Mouse (Mus musculus) cerebellum, adult 11-12 months (tissue): ENCODE measurements around the gene Snrpn.
"Not testable (repeated sequence)": the region's sequence is repeated elsewhere in the genome, so short reads cannot be mapped to it uniquely, and the experiment has no call there.

Experiments used
- DNase-seq: peaks from one replicate; pipeline ENCODE4 v3.0.0; 2022

Snrpn gene

DNA sequence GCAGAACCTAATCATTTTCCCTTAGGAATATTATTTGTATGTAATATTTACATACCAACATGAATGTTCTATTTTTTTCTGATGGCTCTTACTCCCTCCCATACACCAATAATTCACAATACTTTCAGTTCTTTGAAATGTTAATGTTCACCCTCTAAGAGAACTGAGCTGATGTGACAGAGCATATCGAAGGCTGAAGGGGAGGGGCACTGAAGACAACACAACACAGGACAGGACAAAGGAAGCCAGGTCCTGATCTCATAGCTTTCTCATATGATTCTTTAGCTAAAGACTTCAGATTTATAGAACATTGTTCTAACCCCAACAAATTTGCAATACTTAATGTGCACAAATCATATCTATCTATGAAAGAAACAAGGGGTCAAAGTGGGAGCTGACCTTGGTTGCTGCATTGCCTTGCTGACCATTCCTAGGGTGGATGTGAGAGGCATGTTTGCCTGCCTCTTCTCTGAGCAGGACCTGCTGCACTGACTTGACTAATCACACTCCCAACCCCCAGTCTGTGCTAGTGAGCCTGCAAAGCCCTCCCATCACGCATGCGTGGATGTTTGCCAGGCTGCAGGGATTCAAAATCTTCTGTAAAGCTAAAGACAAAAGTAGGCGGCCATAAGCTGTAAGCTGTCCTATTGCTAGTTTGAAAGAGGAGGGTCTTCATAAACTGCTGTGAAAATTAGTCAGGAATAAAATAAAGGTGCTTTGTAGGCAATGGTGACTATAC, at the start of gene Snrpn:
Gene Snrpn (minus strand): TSS at position 478 of the 739 bp plus-strand sequence.
- DNase-seq, result no peak

DNA sequence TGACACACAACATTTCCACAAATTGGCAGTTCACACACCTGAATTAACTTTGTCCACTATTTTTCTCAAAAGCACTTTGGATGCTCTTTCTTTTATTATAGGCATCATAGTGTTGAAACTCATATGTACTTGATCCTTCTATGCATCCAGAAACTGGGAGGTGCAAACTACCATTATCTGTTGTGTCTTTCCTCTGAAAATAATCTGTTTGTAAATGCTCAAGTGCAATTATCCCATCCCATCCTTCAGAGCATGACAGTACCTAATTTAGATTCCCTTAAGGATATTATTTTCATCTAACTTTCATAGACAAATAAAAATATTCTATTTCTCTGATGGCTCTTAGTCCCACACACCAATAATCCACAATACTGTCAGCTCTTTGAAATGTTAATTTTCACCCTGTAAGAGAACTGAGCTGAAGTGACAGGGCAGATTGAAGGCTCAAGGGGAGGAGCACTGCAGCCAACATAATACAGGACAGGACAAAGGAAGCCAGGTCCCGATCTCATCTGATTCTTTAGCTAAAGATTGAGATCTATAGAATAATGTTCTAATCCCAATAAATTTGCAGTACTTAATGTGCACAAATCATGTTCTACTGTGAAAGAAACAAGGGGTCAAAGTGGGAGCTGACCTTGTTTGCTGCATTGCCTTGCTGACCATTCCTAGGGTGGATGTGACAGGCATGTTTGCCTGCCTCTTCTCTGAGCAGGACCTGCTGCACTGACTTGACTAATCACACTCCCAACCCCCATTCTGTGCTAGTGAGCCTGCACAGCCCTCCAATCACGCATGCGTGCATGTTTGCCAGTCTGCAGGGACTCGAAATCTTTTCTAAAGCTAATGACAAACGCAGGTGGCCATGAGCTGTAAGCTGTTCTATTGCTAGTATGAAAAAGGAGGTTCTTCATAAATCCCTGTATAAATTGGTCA, 30.5 kb upstream of the Snrpn start:
- peak; percentile 69 for DNase-seq

DNA sequence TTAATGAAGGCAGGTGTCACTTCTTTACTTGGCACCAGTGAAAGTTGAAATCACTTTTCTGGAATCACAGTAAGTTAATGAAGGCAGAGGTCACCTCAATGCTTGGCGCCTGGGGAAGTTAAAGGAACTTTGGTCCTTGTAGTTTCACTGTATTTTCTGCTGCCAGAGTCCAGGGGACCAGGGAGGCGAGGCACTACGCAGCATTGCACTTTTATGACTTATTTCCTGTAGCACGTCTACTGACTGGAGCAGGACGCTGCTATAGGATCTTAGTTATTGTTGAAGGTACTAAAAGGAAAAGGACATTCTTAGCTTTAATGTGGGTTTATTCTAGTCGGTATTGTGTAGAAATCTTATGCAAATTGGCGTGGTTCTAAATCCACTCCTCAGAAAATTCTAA, 14.7 kb downstream of the Snrpn start:
- no peak for DNase-seq

DNA sequence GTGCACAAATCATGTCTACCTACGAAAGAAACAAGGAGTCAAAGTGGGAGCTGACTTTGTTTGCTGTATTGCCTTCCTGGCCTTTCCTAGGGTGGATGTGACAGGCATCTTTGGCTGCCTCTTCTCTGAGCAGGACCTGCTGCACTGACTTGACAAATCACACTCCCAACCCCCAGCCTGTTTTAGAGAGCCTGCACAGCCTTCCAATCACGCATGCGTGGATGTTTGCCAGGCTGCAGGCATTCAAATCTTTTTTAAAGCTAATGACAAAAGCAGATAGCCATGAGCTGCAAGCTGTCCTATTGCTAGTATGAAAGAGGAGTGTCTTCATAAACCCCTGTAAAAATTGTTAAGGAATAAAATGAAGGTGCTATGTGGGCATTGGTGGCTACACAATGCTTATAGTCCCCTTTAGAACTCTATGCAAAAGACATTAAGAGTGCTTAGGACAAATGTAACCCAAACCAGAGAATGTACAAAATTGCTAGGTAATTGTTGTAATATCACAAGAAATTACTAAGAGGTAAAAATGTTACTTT, 16.9 kb downstream of the Snrpn start:
- not testable (repeated sequence) for DNase-seq

DNA sequence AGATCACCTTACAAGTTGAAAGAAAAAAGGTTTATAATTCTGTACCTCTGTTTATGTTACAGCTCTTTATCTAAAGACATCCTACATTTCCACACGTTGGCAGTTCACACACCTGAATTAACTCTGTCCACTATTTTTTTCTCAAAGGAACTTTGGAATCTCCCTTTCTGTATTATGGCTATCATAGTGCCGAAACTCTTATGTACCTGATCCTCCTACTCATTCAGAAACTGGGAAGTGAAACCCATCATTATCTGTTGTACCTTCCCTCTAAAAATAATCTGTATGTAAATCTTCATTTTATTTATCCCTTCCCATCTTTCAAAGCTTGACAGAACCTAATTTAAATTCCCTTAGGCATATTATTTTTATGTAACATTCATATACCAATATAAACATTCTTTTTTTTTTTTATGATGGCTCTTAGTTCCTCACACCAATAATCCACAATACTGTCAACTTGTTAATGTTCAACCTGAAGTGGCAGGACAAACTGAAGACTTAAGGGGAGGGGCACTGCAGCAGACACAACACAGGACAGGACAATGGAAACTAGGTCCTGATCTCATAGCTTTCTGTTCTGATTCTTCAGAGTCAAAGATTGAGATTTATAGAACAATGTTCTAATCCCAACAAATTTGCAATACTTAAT, 17.5 kb downstream of the Snrpn start:
- DNase-seq, result no peak

DNA sequence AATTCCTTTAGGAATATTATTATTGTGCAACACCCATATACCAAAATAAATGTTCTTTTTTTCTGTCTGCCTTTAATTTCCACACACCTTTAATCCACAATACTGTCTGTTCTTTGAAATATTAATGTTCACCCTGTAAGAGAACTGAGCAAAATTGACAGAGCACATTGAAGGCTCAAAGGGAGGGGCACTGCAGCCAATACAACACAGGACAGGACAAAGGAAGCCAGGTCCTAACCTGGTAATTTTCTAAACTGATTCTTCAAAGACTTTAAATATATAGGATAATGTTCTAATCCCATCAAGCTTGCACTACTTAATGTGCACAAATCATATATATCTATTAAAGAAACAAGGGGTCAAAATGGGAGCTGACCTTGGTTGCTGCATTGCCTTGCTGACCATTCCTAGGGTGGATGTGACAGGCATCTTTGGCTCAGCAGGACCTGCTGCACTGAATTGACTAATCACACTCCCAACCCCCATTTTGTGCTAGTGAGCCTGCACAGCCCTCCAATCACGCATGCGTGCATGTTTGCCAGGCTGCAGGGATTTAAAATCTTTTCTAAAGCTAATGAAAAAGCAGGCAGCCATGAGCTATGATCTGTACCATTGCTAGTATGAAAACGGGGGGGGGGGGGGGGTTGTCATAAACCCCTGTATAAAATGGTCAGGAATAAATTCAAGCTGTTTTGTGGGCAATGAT, 42.7 kb downstream of the Snrpn start:
- no peak for DNase-seq

DNA sequence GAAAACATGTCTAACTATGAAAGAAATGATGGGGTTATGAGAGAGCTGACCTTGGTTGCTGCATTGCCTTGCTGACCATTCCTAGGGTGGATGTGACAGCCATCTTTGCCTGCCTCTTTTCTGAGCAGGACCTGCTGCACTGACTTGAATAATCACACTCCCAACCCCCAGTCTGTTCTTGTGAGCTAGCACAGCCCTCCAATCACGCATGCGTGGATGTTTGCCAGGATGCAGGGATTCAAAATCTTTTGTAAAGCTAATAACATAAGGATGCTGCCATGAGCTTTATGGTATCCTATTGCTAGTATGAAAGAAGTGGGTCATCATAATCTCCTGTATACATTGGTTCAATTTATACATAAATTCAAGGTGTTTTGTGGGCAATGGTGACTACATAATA, 63.7 kb downstream of the Snrpn start:
- no peak for DNase-seq

DNA sequence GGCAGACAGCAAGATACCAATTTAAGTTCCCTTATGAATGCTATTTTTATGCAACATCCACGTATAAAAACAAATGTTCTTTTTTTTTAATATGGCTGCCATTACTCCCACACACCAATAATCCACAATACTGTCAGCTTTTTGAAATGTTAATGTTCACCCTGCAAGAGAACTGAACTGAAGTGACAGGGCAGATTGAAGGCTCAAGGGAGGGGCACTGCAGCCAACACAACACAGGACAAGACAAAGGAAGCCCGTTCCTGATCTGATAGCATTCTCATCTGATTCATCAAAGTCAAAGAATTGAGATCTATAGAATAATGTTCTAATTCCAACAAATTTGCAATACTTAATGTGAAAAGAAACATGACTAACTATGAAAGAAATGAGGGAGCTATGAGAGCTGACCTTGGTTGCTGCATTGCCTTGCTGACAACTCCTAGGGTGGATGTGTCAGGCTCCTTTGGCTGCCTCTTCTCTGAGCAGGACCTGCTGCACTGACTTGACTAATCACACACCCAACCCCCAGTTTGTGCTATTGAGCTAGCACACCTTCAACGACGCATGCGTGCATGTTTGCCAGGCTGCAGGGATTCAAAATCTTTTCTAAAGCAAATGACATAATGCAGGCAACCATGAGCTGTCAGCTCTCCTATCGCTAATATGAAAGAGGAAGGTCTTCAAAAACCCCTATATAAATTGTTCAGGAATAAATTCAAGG, 92.4 kb downstream of the Snrpn start:
- peak; percentile 75 for DNase-seq

DNA sequence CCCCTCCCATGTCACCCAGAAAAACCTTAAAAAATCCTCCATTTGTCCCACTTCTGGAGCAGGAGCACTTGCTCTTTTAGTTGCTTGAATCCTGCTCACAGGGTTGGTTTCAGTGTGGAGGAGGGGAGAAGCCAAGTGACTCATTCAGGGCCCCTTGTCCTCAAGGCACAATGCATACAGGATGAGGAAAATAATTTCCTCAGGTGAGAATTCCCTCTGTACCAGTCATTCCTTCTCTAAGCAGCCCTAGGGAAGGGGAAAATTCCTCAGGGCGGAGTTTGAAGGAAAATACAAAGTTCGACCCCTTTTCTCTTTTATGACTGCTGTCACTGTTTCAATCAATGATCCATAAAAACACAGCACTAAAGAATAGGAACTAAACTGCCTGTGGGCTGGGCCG, 126.8 kb downstream of the Snrpn start:
- no peak for DNase-seq

DNA sequence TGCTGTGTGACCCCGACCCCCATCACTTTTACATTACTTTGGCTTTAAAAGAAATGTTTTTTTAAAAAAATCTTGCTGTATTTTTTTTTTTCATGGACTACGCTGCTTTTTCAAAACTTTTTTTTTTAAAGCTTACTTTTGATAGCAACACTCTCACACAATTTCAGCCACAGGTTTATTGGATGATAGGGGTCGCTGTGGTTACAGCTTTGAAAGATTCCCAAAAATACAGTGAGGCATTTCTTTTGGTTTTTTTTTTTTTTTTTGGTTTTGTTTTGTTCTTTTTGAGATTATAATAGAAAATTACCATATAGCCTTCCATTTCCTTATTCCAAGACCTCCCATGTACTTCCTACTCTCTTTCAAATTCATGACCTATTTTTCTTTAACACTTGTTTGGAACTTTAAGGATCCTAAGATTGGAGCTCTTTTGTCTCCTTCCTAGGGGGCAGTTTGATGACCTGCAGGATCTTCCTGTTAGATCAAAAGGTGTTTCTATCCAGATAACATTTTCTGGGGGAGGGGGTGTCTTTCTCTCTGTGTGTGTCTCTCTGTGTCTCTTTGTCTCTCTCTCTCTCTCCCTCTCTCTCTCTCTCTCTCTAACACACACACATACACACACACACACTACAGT, 132.2 kb downstream of the Snrpn start:
- DNase-seq, result no peak

DNA sequence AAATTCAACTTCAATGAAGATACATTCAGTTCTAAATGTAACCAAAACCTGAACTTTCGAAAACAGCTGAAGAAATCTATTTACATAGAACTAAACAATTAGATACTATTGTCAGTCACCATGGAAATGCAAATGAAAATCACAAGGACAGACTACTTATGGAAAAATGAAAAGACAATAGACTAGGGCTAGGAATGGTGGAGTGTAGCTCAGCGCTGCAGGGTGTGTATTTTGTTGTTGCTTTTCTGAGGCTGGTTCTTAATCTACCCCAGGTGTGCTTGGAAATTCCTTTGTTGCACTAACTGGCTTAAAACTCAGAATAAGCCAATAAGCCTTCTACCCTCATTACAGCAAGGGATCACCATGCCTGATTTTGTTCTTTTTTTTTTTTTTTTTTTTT, 133.8 kb downstream of the Snrpn start:
- no peak for DNase-seq

DNA sequence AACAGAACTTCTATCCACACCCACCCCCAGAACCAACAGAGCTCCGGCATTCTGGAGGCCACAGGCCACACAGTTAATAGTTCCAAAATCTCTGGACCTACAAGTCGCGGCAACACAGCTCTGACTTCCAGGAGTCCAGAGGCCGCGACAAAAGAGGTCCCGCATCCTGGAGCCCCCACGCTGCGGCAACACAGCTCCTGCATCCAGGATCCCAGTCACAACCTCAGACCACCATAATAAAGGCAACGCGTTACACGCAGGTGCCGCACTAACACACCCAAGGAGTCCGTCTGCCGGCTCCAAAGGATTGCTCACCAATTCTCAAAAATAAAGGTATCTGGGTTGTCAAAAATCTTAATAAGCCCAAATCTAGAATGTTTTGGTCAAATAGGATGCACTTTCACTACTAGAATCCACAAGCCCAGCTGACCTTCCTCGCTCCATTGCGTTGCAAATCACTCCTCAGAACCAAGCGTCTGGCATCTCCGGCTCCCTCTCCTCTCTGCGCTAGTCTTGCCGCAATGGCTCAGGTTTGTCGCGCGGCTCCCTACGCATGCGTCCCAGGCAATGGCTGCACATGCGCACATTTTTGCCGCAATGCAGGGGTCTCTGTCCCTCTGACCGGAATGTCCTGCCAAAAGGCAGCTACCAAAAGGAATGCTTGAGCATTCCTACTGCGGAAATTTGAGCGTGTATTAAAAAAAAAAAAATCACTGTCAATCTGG, 135.3 kb downstream of the Snrpn start, which contains the start of the genes Snurf and Gm38393:
Gene Snurf (minus strand): TSS at position 444 of the 725 bp plus-strand sequence.
Gene Gm38393 (minus strand): TSS at position 459 of the 725 bp plus-strand sequence.
- peak; percentile 93 for DNase-seq

DNA sequence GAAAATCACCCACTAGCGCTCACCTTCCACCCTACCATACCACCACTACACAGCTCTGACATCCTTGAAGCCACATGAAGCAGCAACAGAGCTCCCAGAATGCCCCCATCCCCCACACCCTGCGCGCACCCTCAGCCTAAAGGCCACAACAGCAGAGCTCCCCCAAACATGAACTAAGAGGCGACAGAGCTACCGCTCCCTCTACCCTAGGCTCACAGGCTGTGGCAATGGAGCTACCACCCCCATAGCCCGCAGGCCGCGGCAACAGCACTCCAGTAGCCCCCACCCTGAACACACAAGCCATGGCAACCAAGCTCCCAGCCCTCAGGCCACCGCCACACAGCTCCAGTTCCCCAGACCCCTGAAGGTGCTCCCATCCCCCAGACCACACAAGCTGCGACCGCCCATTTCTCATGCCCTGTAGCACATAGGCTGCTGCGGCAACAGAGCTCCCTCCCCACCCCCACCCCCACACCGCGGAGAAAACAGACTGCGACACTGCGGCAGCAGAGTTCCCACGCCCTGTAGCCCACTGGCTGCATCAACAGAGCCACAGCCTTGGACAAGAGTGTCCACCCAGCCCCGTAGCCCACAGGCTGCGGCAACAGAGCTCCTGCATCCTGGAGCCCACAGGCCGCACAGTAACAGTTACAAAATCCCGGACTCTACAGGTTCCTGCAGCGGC, 136.0 kb downstream of the Snrpn start:
- DNase-seq, result peak; percentile 66

DNA sequence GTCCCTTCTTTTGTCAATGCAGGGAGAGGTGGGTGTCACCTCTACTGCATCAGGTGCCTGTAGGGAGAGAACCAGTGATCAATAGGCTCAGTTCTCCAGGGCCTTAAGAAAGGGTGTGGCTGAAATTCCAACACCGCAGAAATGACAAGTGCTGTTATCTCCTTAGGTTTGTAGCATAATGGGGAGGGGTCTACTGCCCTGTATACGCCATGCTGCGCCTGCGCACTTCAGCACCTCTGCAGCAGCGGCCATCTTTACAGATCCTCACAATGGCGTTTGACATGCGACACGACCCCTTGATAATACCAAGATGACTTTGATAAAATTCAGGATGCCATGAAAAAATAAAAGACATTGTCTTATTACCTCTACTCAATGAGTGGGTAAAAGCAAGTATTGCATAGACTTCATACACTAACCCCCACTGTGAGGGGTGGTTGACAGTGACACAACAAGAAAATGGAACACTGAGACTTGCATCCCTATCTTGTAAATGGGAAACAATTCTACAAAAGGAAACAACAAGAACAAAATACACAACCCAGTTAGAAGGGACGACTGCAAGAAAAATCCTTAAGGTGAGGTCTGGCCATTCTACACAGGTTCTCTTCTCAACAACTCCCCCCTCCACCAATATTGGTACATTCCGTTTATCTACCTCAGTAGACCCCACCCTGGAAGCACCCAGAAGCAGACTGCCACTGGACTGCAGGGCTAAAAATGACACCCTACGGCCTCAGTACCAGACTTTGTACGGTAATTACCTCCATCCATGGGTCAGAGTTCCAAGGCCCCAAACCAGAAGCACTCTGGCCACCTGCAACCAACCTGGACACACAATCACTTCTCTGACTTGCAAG, 136.8 kb downstream of the Snrpn start:
- DNase-seq, result peak; percentile 53

DNA sequence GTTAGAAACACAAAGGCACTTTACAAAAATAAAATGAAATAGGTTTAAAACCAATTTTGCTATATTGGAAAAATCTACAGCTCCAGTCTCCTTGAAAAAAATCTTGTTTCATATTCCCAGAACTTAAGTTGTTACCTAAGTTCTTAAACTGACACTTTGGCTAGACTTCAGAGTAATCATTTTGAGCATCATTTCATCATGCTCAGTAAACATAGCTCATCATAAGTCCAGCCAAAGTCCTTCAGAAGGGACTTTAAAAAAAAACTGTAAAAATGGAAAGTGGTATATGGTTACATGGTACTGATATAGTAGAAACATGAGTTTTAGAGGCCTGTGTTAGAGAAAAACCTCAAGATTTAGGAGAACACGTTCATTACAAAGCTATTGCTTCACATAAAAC, 161.4 kb downstream of the Snrpn start:
- DNase-seq, result no peak
